Mouse (Mus musculus) embryonic fibroblast, embryonic 13.5 days (primary cell): ENCODE data around the gene Prelid1.

Experiments
- CTCF ChIP-seq: IDR thresholded peaks from 2 replicates; pipeline ENCODE4 v1.5.1; 2011; ENCODE audit warnings: mild to moderate bottlenecking, control low read depth, low read length, moderate library complexity, borderline replicate concordance; ENCODE audit not compliant: insufficient read depth
- POLR2A ChIP-seq: IDR thresholded peaks from 2 replicates; pipeline ENCODE4 v1.6.1; 2011; ENCODE audit warnings: low read depth, mild to moderate bottlenecking, control low read depth, low read length, moderate library complexity

- TF ChIP-seq POLR2A (no peak), CTCF (peak; percentile 84)
Measured at GRCm38 (mm10) chr13:55327633-55328032, 7.3 kb downstream of the Prelid1 start.
